Mouse (Mus musculus): ENCODE data around the gene Wwc1. TPM values are rescaled to one million over a fixed set of nuclear protein-coding genes. Genes with fewer than 3 reads are reported as not detected.

The Wwc1 gene
- total RNA-seq, 2 experiments from 2014 or later, result 101 to 113 TPM

- DNase-seq (ENCODE audit: low spot score in 2 of 2), result no peak
Observed at GRCm38 (mm10) chr11:35938790-35939385, 41.4 kb downstream of the Wwc1 start.

GRCm38 (mm10) chr11:35935645-35936044 lies 44.7 kb downstream of the Wwc1 start:
- no peak for DNase-seq (ENCODE audit: low spot score in 2 of 2)

- no peak for DNase-seq (ENCODE audit: low spot score in 2 of 2)
Observed at GRCm38 (mm10) chr11:35935133-35935532, 45.2 kb downstream of the Wwc1 start.

- peak in 1 of 2 experiments; percentile 54 for DNase-seq (ENCODE audit: low spot score in 2 of 2)
Observed at GRCm38 (mm10) chr11:35933402-35934085, 46.8 kb downstream of the Wwc1 start.

GRCm38 (mm10) chr11:35932121-35932885 lies 48.0 kb downstream of the Wwc1 start:
- DNase-seq (ENCODE audit: low spot score in 2 of 2), result no peak

GRCm38 (mm10) chr11:35930511-35931060 lies 49.7 kb downstream of the Wwc1 start:
- DNase-seq (ENCODE audit: low spot score in 2 of 2), result no peak

- no peak for DNase-seq (ENCODE audit: low spot score in 2 of 2)
Observed at GRCm38 (mm10) chr11:35928453-35928852, 51.9 kb downstream of the Wwc1 start.

GRCm38 (mm10) chr11:35927309-35927708 lies 53.0 kb downstream of the Wwc1 start:
- DNase-seq (ENCODE audit: low spot score in 2 of 2), result peak in 1 of 2 experiments; percentile 65

GRCm38 (mm10) chr11:35925592-35925991 lies 54.7 kb downstream of the Wwc1 start:
- DNase-seq (ENCODE audit: low spot score in 2 of 2), result no peak

GRCm38 (mm10) chr11:35922205-35922873 lies 58.0 kb downstream of the Wwc1 start:
- no peak for DNase-seq (ENCODE audit: low spot score in 2 of 2)

- no peak for DNase-seq (ENCODE audit: low spot score in 2 of 2)
Observed at GRCm38 (mm10) chr11:35920776-35921175, 59.6 kb downstream of the Wwc1 start.

GRCm38 (mm10) chr11:35919856-35920503 lies 60.3 kb downstream of the Wwc1 start:
- no peak for DNase-seq (ENCODE audit: low spot score in 2 of 2)

GRCm38 (mm10) chr11:35919383-35919782 lies 60.9 kb downstream of the Wwc1 start:
- DNase-seq (ENCODE audit: low spot score in 2 of 2), result no peak

GRCm38 (mm10) chr11:35916466-35917185 lies 63.7 kb downstream of the Wwc1 start:
- DNase-seq (ENCODE audit: low spot score in 2 of 2), result no peak

GRCm38 (mm10) chr11:35915546-35915945 lies 64.8 kb downstream of the Wwc1 start:
- peak in 1 of 2 experiments; percentile 57 for DNase-seq (ENCODE audit: low spot score in 2 of 2)

- DNase-seq (ENCODE audit: low spot score in 2 of 2), result no peak
Observed at GRCm38 (mm10) chr11:35913418-35914044, 66.8 kb downstream of the Wwc1 start.

- no peak for DNase-seq (ENCODE audit: low spot score in 2 of 2)
Observed at GRCm38 (mm10) chr11:35904955-35905550, 75.3 kb downstream of the Wwc1 start.

- peak in 1 of 2 experiments; percentile 40 for DNase-seq (ENCODE audit: low spot score in 2 of 2)
Observed at GRCm38 (mm10) chr11:35903079-35903478, 77.2 kb downstream of the Wwc1 start.

- DNase-seq (ENCODE audit: low spot score in 2 of 2), result no peak
Observed at GRCm38 (mm10) chr11:35899946-35900345, 80.4 kb downstream of the Wwc1 start.

All from layer of hippocampus, postnatal 14 days (tissue).